Mouse (Mus musculus) heart, postnatal 10 days (tissue): Measurements from ENCODE around the gene Rbp2. TPM values are rescaled to one million over a fixed set of nuclear protein-coding genes. Genes with fewer than 3 reads are reported as not detected.

Source experiments
- DNase-seq, 2 experiments: peaks; one replicate each; pipeline ENCODE4 v3.0.0; 2021
- intact Hi-C: fragments of 180-260 bp; cut with DNase I; formaldehyde crosslinking; loops from one replicate; pipeline ENCODE4 v1.15.1; 2025
- total RNA-seq, 2 experiments: library from RNA; stranded (reverse); gene quantifications; 2 replicates each; pipeline ENCODE4 v1.2.3; 2021

Gene Rbp2
- total RNA-seq, 2 experiments from 2014 or later = 0.41 TPM; not detected in 1

GRCm38 (mm10) chr9:98510363-98511055 lies 24.6 kb downstream of the Rbp2 start:
- no peak for DNase-seq
- intact Hi-C loops = no loop called here

DNA sequence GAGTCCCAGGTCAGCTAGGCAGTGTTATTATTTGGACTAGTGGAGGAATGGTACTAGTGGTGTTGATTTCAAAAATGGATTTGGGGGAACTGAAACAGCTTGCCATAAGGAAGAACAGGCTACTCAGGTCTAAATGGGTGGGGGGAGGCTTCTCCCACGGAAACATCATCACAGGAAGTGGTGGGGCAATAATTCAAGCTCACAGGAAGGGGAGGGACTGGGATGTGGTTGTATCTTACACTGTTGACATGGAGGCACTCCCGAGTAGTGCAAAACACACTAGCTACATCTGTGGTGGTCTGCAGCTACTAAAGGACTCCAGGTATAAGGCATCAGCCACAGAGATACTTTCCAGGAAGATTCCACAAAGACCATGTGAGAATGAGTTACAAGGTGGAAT lies 38.0 kb downstream of the Rbp2 start:
- DNase-seq = no peak
- intact Hi-C loops = no loop called here

DNA sequence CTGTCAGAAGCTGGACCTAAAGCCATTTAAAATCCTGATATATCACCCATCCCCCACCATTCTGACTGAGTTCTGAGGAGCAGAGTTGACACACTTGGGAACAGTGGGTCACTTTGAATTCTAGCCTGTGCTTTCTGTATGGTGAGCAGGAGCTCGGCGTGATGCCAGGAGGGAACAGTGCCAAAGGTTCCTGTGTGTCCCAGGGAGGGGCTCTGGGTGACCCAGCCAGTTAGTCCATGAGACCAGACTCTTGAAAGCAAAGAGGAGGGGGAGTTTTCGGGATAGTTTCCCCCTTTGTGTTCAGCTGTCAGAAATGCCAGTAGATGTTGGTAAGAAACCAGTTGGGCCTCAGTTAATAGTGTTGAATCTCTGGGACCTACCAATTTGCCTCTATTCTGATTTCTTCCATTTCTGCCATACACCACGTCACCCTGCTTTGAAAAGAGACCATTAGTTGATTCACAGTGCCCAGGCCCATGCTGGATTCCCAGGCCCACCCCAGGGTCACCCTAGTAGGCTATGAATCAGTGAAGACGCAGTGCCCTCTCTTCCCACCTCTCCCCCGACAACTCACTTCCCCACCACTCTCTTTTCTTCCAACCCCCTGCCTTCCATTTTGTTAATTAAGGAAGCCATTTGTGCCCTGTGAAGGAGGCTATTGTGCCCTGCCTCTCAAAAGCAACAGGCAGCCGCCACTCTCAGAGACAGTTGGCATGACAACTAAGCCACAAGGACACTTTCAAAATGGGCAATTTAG lies 39.0 kb downstream of the Rbp2 start:
- peak in 1 of 2 experiments; percentile 6 for DNase-seq
- intact Hi-C loops = no loop called here

DNA sequence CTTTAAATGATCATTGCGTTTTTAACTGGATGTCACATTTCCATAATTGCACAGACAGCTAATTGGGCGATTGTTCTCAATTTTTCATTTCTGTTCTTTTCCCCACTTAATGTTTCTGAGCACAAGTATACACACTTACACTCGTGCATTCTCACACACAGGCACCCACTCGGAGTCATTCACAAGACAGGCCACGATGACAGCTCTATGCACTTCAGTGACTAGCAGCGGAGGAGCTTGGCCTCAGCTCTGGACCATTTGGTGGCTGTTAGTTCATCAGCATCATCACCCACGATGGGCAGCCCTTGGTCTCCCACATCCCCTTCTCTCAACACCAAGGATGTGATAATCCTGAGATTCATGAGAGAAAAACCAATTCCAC lies 39.6 kb downstream of the Rbp2 start:
- DNase-seq = no peak
- intact Hi-C loops = no loop called here

GRCm38 (mm10) chr9:98527226-98527625 lies 41.3 kb downstream of the Rbp2 start:
- DNase-seq = peak in 1 of 2 experiments; percentile 7
- intact Hi-C loops = no loop called here

DNA sequence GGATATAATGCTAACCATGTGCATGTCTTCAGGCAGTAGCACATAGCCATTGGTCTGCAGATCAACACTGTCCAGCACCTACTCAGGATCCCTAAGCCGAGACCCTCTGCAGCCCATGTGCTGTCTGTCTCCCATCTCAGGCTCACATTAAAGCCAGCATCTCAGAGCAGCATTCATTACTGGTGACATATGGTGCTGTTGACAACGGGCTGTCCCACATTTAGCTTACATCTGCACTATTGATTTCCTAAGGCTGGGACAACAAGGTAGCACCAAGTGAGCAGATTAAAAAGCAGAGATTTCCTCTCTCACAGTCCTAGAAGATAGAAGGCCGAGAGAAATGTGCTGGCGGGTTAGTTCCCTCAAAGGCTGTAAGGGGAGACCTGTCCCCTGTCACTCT lies 43.9 kb downstream of the Rbp2 start:
- DNase-seq = no peak
- intact Hi-C loops = no loop called here

DNA sequence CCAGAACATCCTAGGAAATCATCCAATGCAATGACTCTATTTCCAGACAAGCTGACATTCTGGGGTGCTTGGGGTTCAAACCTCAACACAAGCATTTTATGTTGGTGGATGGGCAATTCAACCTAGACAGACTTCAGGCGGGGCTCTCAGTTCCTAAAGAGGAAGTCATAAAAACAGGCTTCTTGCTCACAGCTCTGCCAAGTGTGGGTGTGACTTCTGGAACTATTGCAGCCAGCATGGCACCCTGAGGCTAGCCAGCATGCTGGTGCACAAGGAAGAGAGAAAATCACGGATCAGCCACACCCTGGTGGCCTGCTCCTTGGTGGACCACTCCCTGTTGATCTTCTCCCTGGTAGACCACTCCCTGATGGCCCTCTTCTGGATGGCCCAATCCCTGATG lies 45.1 kb downstream of the Rbp2 start:
- intact Hi-C loops = no loop called here
- no peak for DNase-seq

- no peak for DNase-seq
- intact Hi-C loops = loop anchor here (5.0 kb wide), 1 partner anchor 502 kb away; the partner anchor contains the start of gene Clstn2
Observed at GRCm38 (mm10) chr9:98534675-98535280, 48.9 kb downstream of the Rbp2 start.

- intact Hi-C loops = loop anchor here (5.0 kb wide), 1 partner anchor 503 kb away; the partner anchor contains the start of gene Clstn2
- no peak for DNase-seq
Observed at GRCm38 (mm10) chr9:98535763-98536162, 49.8 kb downstream of the Rbp2 start.

GRCm38 (mm10) chr9:98538017-98538712 lies 52.2 kb downstream of the Rbp2 start:
- no peak for DNase-seq

DNA sequence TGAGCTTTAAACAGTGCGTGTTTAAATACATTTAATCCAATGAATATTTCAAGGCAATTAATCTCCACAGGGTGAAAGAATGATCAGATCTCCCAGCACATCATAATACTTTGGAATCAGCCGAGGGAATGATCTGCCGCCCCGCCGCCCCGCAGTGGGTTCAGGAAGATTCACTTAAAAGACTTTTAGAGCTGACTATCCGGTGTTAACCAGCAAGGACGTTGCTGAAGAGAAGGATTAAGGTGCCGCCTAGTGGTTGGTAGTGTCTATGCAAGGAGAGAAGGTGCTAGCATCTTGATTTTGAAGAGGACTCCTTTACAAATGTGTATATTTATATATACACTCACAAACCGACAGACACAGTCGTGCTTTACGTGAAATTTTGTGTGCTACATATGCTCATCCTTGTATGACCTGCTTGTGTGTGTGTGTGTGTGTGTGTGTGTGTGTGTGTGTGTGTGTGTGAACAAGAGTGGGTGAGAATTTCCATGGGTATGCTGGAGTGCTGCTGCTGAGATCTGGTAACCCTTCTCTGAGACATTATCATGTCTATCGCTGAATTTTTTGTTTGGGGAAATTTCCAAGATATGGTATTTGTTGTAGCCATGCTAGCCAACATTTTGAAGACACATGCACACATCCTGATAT lies 52.9 kb downstream of the Rbp2 start:
- DNase-seq = peak; percentile 76 to 85
- intact Hi-C loops = loop anchor here (1.0 to 5.0 kb wide), 4 partner anchors 97 to 507 kb away; partner anchors contain the start of gene Clstn2

More at GRCm38 (mm10) chr9:98538017-98538712, 52.2 kb downstream of the Rbp2 start:
- intact Hi-C loops = loop anchor here (1.0 to 5.0 kb wide), 4 partner anchors 96 to 506 kb away; partner anchors contain the start of gene Clstn2

DNA sequence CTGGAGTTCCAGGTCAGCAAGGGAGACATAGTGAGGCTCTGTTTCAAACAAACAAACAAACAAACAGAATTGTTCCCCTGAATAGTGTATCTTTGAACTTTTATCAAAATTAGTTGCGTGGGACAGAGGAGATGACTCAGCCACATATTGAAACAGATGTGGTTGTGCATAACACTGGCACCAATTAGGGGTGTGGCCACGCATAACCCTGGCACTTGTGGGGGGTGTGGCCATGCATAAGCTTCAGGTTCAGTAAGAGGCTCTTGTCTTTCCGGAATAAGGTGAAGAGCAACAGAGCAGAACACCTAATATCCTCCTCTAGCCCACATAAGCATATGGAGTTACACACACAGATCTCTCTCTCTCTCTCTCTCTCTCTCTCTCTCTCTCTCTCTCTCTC lies 58.1 kb downstream of the Rbp2 start:
- intact Hi-C loops = no loop called here
- DNase-seq = no peak

Other genes starting within 250 kb of the Rbp2 start
- gene Nmnat3, start 198.7 kb upstream of the Rbp2 start, total RNA-seq = 10 to 100 TPM; 11.2 to 12.8 TPM
- 10 to 100 TPM; 13.1 to 14.6 TPM for gene Rbp1, start 63.2 kb upstream of the Rbp2 start, total RNA-seq
- gene Copb2, start 77.6 kb downstream of the Rbp2 start, total RNA-seq = 100 to 1,000 TPM; 113 to 118 TPM
- gene Mrps22, start 115.5 kb downstream of the Rbp2 start, total RNA-seq = 10 to 100 TPM; 35.2 to 36.3 TPM